Mouse (Mus musculus) embryonic fibroblast, embryonic 13.5 days (primary cell): ENCODE measurements around the gene Zfp1.
A peak's percentile ranks its signal among the peaks of the same experiment; 100 is the strongest.

Source experiments
- CTCF ChIP-seq: IDR thresholded peaks from 2 replicates; pipeline ENCODE4 v1.5.1; 2011; ENCODE audit warnings: mild to moderate bottlenecking, control low read depth, low read length, moderate library complexity, borderline replicate concordance; ENCODE audit not compliant: insufficient read depth
- POLR2A ChIP-seq: IDR thresholded peaks from 2 replicates; pipeline ENCODE4 v1.6.1; 2011; ENCODE audit warnings: low read depth, mild to moderate bottlenecking, control low read depth, low read length, moderate library complexity

- TF ChIP-seq POLR2A, result no peak
- peak; percentile 81; the same call in 1 of the 2 replicates for TF ChIP-seq CTCF
Observed at GRCm38 (mm10) chr8:111712588-111712987, 69.4 kb downstream of the Zfp1 start.
